Mouse (Mus musculus) heart, adult 2 months (tissue): ENCODE measurements around the gene Frrs1l.

Experiments used
- CTCF ChIP-seq: fragments of 200-600 bp; IDR thresholded peaks from 2 replicates; pipeline ENCODE4 v1.8.1; 2022; ENCODE audit warnings: antibody characterized with exemption, mild to moderate bottlenecking, moderate library complexity
- POLR2A ChIP-seq: fragments of 200-500 bp; IDR thresholded peaks from 2 replicates; pipeline ENCODE4 v1.6.1; 2011; ENCODE audit warnings: mild to moderate bottlenecking, low read depth, low read length, control low read depth; ENCODE audit not compliant: insufficient read depth

GRCm38 (mm10) chr4:56949494-56949893, 40.7 kb downstream of the Frrs1l start:
- TF ChIP-seq POLR2A: no peak
- TF ChIP-seq CTCF: no peak
